Mouse (Mus musculus): ENCODE results near the gene Foxp3. TPM values are rescaled to one million over a fixed set of nuclear protein-coding genes. Genes with fewer than 3 reads are reported as not detected.

The Foxp3 gene
- not detected in 2 replicates for polyA plus RNA-seq (2011; ENCODE audit: insufficient read length, low read depth, missing spikeins)

DNA sequence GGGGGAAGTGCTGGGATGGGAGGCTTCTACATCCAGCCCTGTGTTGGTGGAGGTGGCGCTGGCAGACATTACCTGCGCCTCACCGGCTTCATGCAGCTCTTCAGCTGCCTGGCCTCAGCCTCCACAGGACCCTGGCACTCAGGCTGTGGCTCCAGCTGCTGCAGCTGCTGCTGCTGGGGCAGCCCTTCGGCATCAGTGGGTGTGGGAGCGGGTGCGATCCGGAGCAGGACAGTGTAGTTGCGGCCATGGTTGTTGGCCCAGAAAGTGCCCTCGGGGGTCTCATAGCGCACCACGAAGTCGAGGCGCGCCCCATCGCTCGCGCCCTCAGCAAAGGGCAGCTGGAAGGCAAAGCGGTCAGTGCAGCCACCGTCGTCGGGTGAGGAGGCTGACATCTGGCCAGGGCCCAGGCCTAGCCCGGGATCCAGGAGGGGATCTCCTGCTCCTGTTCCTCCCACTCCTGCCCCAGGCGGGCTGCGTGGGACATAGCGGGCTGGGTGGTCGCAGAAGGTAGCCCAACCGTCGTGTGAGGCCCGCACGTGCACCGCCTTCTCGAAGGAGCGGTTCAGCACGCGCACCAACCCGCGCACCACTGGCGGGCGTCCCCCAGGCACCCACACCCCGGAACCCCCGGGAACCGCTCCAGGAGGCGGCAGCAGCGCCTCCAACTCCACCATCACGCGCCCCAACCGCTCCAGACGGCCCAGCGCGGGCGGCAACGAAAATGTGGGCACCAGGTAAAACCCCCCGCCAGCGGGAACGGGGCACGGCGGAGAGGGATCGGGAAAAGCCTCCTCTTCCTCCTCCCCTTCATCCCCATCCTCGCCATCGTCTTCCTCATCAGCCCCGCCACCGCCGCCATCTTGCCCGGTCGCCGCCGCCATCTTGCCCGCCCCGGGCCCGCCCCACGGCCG, at the start of gene Foxp3:
TSS of gene Foxp3 (plus strand) at position 469 of the 911 bp plus-strand sequence.
- Histone ChIP-seq H3K4me1 (ENCODE audit: control insufficient read depth, insufficient read depth, low read length) (no peaks in the 10 kb centered on the region), H3K4me3 (ENCODE audit: insufficient read depth, low read length) (peak within 1 kb of the TSS; percentile 73), H3K27ac (ENCODE audit: insufficient read depth, low read length) (peak within 1 kb of the TSS; percentile 70)
- TF ChIP-seq CTCF (IDR thresholded peaks at IDR 0.05; ENCODE audit: borderline replicate concordance, insufficient read depth, low read length) (no peak), POLR2A (IDR thresholded peaks at IDR 0.05; ENCODE audit: low read depth, low read length) (no peak)

DNA sequence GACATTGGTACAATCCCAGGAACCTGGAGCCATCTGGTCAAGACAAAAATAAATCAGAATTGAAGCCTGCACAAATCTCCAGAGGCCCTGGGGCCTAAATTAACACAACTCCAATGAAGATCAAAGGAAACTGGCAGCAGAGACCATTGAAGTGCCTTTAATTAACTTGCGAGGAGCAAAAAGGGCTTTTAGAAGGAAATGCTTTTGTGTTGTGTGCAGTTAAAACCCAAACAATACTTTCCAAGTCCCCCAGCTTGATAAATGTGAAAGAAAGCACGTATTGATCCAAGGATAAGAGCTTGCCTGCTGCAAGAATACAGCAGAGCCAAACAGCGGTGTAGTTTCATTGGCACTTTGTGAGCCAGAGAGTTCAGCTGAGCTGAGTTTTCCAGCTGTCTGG, 48.5 kb upstream of the Foxp3 start:
- TF ChIP-seq POLR2A (IDR thresholded peaks at IDR 0.05; ENCODE audit: low read depth, low read length), result no peak
- TF ChIP-seq CTCF (IDR thresholded peaks at IDR 0.05; ENCODE audit: borderline replicate concordance, insufficient read depth, low read length), result no peak
- H3K27ac ChIP-seq (ENCODE audit: insufficient read depth, low read length), result no peak overlapping the region
- H3K4me1 ChIP-seq (ENCODE audit: control insufficient read depth, insufficient read depth, low read length), result no peaks in the 10 kb centered on the region
- H3K4me3 ChIP-seq (ENCODE audit: insufficient read depth, low read length), result no peak overlapping the region

DNA sequence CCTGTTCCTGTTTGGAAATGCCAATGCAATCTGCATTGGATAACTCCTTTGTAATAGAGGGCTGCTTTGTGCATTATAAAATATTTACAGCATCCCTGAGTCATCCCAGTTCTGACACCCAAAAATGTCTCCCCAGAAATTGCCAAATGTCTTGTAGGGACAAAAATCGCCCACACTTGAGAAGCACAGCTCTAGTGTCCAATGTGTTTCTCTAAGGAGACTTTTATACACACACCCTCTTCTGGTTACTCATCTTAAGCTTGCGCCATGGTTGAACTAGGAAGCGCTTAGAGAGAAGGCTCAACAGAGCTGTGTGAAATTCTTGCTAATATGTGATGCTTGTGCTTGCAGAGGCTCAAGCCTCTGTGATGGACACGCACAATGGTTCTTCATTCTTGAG, 20.0 kb upstream of the Foxp3 start:
- TF ChIP-seq CTCF (IDR thresholded peaks at IDR 0.05; ENCODE audit: borderline replicate concordance, insufficient read depth, low read length) (no peak), POLR2A (IDR thresholded peaks at IDR 0.05; ENCODE audit: low read depth, low read length) (no peak)
- H3K27ac ChIP-seq (ENCODE audit: insufficient read depth, low read length), result no peak overlapping the region
- H3K4me1 ChIP-seq (ENCODE audit: control insufficient read depth, insufficient read depth, low read length), result no peaks in the 10 kb centered on the region

DNA sequence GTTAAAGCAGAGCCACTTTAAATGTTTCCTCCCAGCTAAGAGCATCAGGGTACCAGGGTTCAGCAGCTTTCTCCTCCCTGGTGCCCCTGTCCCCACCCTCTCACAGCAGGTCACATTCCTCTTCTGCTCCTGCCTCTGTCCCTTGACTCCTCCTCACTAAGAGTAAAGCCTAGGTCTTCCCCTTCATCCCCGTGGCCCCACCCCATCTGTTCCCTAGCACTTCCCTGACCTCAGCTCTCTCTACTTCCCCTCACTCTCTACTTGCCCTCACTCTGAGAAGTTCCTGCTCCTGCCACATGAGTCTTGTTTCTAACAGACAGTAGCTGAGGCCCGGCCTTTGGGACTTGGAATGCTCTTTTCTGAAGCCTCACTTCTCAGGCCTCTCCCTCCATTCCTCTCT, 10.4 kb upstream of the Foxp3 start:
- TF ChIP-seq POLR2A (IDR thresholded peaks at IDR 0.05; ENCODE audit: low read depth, low read length), result no peak
- no peak for TF ChIP-seq CTCF (IDR thresholded peaks at IDR 0.05; ENCODE audit: borderline replicate concordance, insufficient read depth, low read length)
- Histone ChIP-seq H3K4me3 (ENCODE audit: insufficient read depth, low read length) (no peak overlapping the region), H3K4me1 (ENCODE audit: control insufficient read depth, insufficient read depth, low read length) (no peaks in the 10 kb centered on the region), H3K27ac (ENCODE audit: insufficient read depth, low read length) (no peak overlapping the region)

More for the DNA sequence above, 20.0 kb upstream of the Foxp3 start:
- no peak overlapping the region for H3K4me3 ChIP-seq (ENCODE audit: insufficient read depth, low read length)

DNA sequence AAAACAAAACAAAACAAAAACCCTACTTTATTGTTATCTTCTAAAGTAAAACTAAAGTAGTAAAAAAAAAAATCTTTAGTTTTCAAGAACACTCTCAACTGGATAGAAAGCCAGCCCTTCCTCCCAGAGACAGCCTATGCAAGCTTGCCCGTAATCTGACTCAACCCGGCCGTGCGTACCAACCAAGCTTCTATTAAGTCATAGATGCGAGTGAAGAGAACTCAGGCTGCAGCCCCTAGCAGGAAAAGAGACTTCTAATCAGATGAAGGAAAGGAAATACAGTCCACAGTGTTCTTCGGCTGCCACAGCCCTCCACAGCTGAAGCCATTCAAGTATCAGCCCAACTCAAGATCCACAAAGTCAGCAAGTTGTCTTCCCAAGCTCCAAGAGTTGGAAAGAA, 7.1 kb upstream of the Foxp3 start:
- no peak overlapping the region for H3K4me3 ChIP-seq (ENCODE audit: insufficient read depth, low read length)
- TF ChIP-seq POLR2A (IDR thresholded peaks at IDR 0.05; ENCODE audit: low read depth, low read length) (no peak), CTCF (IDR thresholded peaks at IDR 0.05; ENCODE audit: borderline replicate concordance, insufficient read depth, low read length) (no peak)
- H3K4me1 ChIP-seq (ENCODE audit: control insufficient read depth, insufficient read depth, low read length), result no peaks in the 10 kb centered on the region
- H3K27ac ChIP-seq (ENCODE audit: insufficient read depth, low read length), result no peak overlapping the region

DNA sequence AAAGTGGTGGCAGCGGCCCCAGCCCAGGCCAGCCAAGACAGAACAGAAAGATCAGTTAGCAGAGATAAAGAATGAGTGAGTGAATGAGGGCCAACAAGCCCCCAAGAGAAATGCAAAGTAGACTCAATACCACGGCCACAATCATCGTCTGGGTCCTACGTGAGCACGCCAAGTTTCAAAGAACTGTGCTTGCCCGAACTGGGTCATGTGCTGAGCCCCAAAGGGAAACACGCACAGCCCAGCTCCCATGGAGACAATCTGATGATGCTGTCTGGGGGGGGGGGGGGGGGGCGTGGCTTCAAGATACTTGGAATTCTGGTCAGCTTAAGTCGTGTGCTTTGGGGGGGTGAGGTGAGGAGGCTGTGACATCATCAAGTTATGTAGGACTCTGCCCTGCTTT, 6.0 kb upstream of the Foxp3 start:
- Histone ChIP-seq H3K4me3 (ENCODE audit: insufficient read depth, low read length) (no peak overlapping the region), H3K27ac (ENCODE audit: insufficient read depth, low read length) (no peak overlapping the region), H3K4me1 (ENCODE audit: control insufficient read depth, insufficient read depth, low read length) (no peaks in the 10 kb centered on the region)
- TF ChIP-seq POLR2A (IDR thresholded peaks at IDR 0.05; ENCODE audit: low read depth, low read length), result no peak
- TF ChIP-seq CTCF (IDR thresholded peaks at IDR 0.05; ENCODE audit: borderline replicate concordance, insufficient read depth, low read length), result no peak

DNA sequence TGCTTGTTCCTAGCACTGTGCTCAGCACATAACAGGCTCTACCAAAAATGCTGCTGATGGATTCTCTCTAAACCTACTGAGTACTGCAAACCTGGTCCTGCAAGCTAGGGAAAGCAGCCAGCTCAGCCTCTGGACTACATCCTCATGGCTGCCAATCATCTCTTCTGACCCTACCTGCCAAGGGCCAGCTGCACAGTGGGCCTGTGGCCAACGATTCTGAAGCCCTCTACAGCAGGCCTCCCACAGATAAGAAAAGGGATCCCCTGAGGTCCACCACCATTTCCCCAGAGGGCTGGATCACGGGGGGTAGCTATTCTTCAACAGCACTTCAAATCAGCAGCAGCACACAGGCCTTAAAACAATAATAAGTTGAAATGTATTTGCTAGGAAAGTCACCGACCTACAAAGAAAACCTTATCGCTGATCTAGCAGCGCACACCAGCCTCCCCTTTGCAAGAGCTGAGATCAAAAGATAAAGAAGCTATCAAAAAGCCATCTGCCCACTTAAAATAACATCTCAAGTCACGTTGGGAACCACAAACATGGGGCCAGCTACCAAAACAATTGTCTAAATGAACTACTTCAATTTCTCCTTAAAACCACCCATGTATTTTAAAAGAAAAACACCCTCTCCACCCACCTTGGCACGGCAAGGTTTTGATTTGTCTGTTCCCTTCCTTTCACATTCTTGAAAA, 2.8 kb upstream of the Foxp3 start:
- Histone ChIP-seq H3K4me3 (ENCODE audit: insufficient read depth, low read length) (no peak overlapping the region), H3K4me1 (ENCODE audit: control insufficient read depth, insufficient read depth, low read length) (no peaks in the 10 kb centered on the region), H3K27ac (ENCODE audit: insufficient read depth, low read length) (no peak overlapping the region)
- TF ChIP-seq POLR2A (IDR thresholded peaks at IDR 0.05; ENCODE audit: low read depth, low read length) (no peak), CTCF (IDR thresholded peaks at IDR 0.05; ENCODE audit: borderline replicate concordance, insufficient read depth, low read length) (no peak)

DNA sequence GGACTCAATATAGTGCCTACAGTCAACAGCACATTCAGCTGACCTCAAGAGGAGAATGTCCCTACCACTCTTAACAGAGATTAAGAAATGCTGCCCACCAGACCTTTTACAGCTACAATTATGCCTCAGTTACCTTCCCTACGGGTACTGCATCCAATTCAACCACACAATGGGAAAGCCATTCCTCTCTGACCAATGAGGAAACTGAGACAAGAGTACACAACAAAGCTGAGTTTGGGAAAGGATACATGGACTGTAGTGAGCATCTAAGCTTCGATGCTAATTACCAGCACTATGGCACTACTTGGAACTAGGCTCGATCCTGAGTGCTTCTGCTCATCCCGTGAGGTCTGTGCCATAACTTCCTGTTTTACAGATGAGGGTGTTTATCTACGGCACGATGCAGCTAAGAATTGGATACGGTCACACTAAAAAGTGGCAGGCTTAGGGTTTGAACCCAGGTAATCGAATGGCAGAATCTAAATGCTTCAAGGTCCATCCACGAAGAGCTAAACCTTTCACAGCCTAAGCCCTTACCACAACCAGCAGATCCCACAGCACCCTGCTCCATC, 1.8 kb upstream of the Foxp3 start:
- H3K4me1 ChIP-seq (ENCODE audit: control insufficient read depth, insufficient read depth, low read length), result no peaks in the 10 kb centered on the region
- H3K4me3 ChIP-seq (ENCODE audit: insufficient read depth, low read length), result no peak overlapping the region
- no peak overlapping the region for H3K27ac ChIP-seq (ENCODE audit: insufficient read depth, low read length)
- no peak for TF ChIP-seq CTCF (IDR thresholded peaks at IDR 0.05; ENCODE audit: borderline replicate concordance, insufficient read depth, low read length)
- no peak for TF ChIP-seq POLR2A (IDR thresholded peaks at IDR 0.05; ENCODE audit: low read depth, low read length)

DNA sequence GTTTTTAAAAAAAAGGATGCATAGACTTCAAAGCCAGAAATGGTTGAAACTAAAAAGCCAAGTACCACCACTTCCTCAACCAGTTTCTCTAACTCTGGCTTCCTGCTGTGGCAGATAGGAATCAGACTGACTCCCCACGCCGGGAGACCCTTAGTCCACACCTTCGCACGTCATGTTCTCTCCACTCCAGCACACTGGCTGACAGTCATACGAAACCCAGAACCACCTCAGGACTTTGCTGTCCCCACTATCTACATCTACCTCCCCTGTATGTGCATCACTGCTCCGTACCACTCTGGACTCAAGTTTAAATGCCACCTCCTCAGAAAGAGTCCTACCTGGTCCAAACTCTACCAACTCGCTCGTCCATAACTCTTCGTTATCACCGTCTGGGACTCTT, 978 bp upstream of the Foxp3 start:
- Histone ChIP-seq H3K27ac (ENCODE audit: insufficient read depth, low read length) (no peak overlapping the region), H3K4me3 (ENCODE audit: insufficient read depth, low read length) (no peak overlapping the region)

More for the DNA sequence above, 978 bp upstream of the Foxp3 start:
- TF ChIP-seq POLR2A (IDR thresholded peaks at IDR 0.05; ENCODE audit: low read depth, low read length) (no peak; the same call in 1 of the 2 replicates), CTCF (IDR thresholded peaks at IDR 0.05; ENCODE audit: borderline replicate concordance, insufficient read depth, low read length) (no peak)
- H3K4me1 ChIP-seq (ENCODE audit: control insufficient read depth, insufficient read depth, low read length), result no peaks in the 10 kb centered on the region
